Mouse (Mus musculus): ENCODE data around the gene Eepd1. TPM values are rescaled to one million over a fixed set of nuclear protein-coding genes. Genes with fewer than 3 reads are reported as not detected.

Gene Eepd1
- total and polyA plus RNA-seq, 3 experiments = 0.85 to 1.6 TPM; not detected in 1

DNA sequence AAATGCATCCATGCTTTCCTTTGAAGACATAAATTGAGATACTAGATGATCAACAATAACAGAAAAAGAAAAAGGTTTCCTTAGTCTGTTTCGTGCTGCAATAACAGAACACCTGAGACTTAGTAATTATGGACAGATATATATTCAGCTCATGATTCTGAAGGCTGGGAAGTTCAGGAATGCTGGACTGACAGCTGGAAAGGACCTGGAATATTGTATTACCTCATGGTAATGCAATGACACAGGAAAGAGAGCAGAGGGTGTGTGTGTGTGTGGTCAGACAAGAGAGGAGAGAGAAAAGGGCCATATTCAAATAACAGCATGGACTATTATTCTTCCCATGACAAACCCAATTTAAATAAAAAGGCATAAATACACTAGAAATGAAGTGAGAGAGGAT lies 17.0 kb upstream of the Eepd1 start:
- Histone ChIP-seq H3K4me1 (ENCODE audit: control insufficient read depth in 1 of 2, insufficient read depth in 2 of 2, low read length in 2 of 2) (peaks cover 0 to 18% of the 10 kb centered on the region in 2 experiments; a peak in 2 of 4 replicates), H3K9me3 (replicated peaks; ENCODE audit: insufficient read depth, low read length) (no peaks in the 10 kb centered on the region), H3K4me3 (ENCODE audit: control insufficient read depth in 1 of 2, insufficient read depth in 1 of 2, low read depth in 2 of 2, low read length in 2 of 2) (no peak overlapping the region), H3K79me2 (ENCODE audit: control insufficient read depth, insufficient read depth, low read length, poor library complexity) (no peaks in the 10 kb centered on the region), H3K27ac (ENCODE audit: control insufficient read depth, low read depth, low read length) (no peak overlapping the region), H3K9ac (ENCODE audit: control insufficient read depth, low read depth, low read length, poor library complexity, severe bottlenecking) (no peak overlapping the region), H3K27me3 (ENCODE audit: control insufficient read depth in 1 of 2, insufficient read depth in 2 of 2, low read length in 2 of 2) (no peaks in the 10 kb centered on the region), H3K36me3 (ENCODE audit: control insufficient read depth in 1 of 2, insufficient read depth in 2 of 2, low read length in 2 of 2) (peaks cover 0 to 2% of the 10 kb centered on the region in 2 experiments; a peak in 2 of 4 replicates)
- no peak for DNase-seq (ENCODE audit: low read depth, low spot score)
- TF ChIP-seq POLR2AphosphoS5 (IDR thresholded peaks at IDR 0.05; ENCODE audit: borderline replicate concordance, low read depth, low read length) (no peak), ZNF384 (IDR thresholded peaks at IDR 0.05; ENCODE audit: low read depth, low read length) (no peak), ZC3H11A (IDR thresholded peaks at IDR 0.05; ENCODE audit: low read depth, low read length) (no peak)

DNA sequence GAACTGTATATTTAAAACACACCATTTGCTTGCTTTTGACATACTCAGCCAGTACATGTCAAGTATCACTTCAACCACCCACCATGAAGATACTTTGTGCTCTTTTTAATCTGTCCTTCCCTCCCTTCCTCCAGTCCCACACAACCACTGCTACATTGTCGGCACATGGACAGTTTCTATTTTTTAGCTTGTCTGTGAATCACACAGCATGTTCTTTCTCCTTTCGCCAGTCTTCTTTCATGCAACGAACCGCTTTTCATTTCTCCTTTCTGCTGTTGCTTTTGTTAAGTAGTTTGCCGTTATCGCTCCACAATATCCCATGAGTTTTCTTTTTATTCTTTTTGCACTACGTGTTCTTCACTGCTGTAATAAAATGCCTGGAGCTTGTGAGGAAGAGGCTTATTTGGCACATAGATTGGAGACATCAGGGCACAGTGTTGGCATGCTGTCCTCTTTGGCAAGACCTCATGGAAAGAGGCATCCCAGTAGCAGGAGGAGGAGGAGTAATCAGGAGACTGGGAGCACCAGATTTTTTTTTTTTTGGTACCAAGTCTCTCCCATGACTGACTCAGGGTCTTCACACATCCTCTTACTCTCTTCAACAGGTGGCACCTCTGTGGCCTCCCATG lies 1.8 kb upstream of the Eepd1 start:
- H3K4me1 ChIP-seq (ENCODE audit: control insufficient read depth in 1 of 2, insufficient read depth in 2 of 2, low read length in 2 of 2) = peaks cover 0 to 9% of the 10 kb centered on the region in 2 experiments; a peak in 3 of 4 replicates
- H3K36me3 ChIP-seq (ENCODE audit: control insufficient read depth in 1 of 2, insufficient read depth in 2 of 2, low read length in 2 of 2) = no peaks in the 10 kb centered on the region; a peak in 1 of 4 replicates
- TF ChIP-seq USF1 (IDR thresholded peaks at IDR 0.05; ENCODE audit: low read depth, low read length) = no peak
- TF ChIP-seq MAFK (IDR thresholded peaks at IDR 0.05; ENCODE audit: borderline replicate concordance, low read depth, low read length) = no peak
- no peak for TF ChIP-seq JUND (IDR thresholded peaks at IDR 0.05; ENCODE audit: low read depth, low read length)
- no peak for TF ChIP-seq NRF1 (IDR thresholded peaks at IDR 0.05; ENCODE audit: insufficient read depth, low read depth, low read length, poor library complexity, severe bottlenecking)
- no peak for TF ChIP-seq MYB (IDR thresholded peaks at IDR 0.05; ENCODE audit: low read depth, low read length)
- no peak for TF ChIP-seq MYC (IDR thresholded peaks at IDR 0.05; ENCODE audit: low read depth, low read length)
- TF ChIP-seq ZC3H11A (IDR thresholded peaks at IDR 0.05; ENCODE audit: low read depth, low read length) = no peak
- TF ChIP-seq MAX (IDR thresholded peaks at IDR 0.05; ENCODE audit: low read length) = no peak
- TF ChIP-seq MAZ (IDR thresholded peaks at IDR 0.05; ENCODE audit: low read depth, low read length) = no peak
- no peak for TF ChIP-seq TAL1 (IDR thresholded peaks at IDR 0.05; ENCODE audit: low read length)
- TF ChIP-seq TBP (IDR thresholded peaks at IDR 0.05; ENCODE audit: low read depth, low read length) = no peak
- TF ChIP-seq EP300 (IDR thresholded peaks at IDR 0.05; ENCODE audit: low read depth in 1 of 2, low read length in 2 of 2) = no peak
- TF ChIP-seq GATA1 (IDR thresholded peaks at IDR 0.05; ENCODE audit: low read depth, low read length) = no peak
- no peak for TF ChIP-seq ETS1 (IDR thresholded peaks at IDR 0.05; ENCODE audit: low read depth, low read length)
- no peak for TF ChIP-seq POLR2A (IDR thresholded peaks at IDR 0.05; ENCODE audit: control insufficient read depth in 1 of 2, insufficient read depth in 1 of 2, low read depth in 1 of 2, low read length in 2 of 2, poor library complexity in 1 of 2)
- TF ChIP-seq TCF12 (IDR thresholded peaks at IDR 0.05; ENCODE audit: low read depth, low read length) = no peak
- no peak for TF ChIP-seq RAD21 (IDR thresholded peaks at IDR 0.05; ENCODE audit: low read depth, low read length)
- no peak for TF ChIP-seq ZKSCAN1 (IDR thresholded peaks at IDR 0.05; ENCODE audit: low read depth, low read length)
- no peaks in the 10 kb centered on the region for H3K79me2 ChIP-seq (ENCODE audit: control insufficient read depth, insufficient read depth, low read length, poor library complexity)
- DNase-seq (ENCODE audit: low read depth, low spot score) = no peak
- no peak overlapping the region for H3K4me3 ChIP-seq (ENCODE audit: control insufficient read depth in 1 of 2, insufficient read depth in 1 of 2, low read depth in 2 of 2, low read length in 2 of 2)
- no peaks in the 10 kb centered on the region for H3K27me3 ChIP-seq (ENCODE audit: control insufficient read depth in 1 of 2, insufficient read depth in 2 of 2, low read length in 2 of 2)
- H3K9me3 ChIP-seq (replicated peaks; ENCODE audit: insufficient read depth, low read length) = no peaks in the 10 kb centered on the region
- H3K9ac ChIP-seq (ENCODE audit: control insufficient read depth, low read depth, low read length, poor library complexity, severe bottlenecking) = no peak overlapping the region
- H3K27ac ChIP-seq (ENCODE audit: control insufficient read depth, low read depth, low read length) = no peak overlapping the region
